Mouse (Mus musculus) embryonic facial prominence, embryonic 15.5 days (tissue): ENCODE measurements at regions not wholly inside any gene's neighbourhood (a gene's known extent, or its start where the extent isn't known, plus 50 kb on each side); places are given as distances from the start of the nearest gene placed in this dataset.

ENCODE experiments used
- ATAC-seq: fragments of 200-750 bp; cut with Nextera tagmentation; 2 replicates; pipeline ENCODE4 v1.8.0; 2017; ENCODE audit warnings: low read depth, moderate TSS enrichment; ENCODE audit not compliant: insufficient number of reproducible peaks, low FRiP score, low TSS enrichment
- H3K27ac ChIP-seq: fragments of 300-500 bp; sonication (generic); replicated peaks from 2 replicates; pipeline ENCODE4 v1.5.1; 2015; ENCODE audit warnings: mild to moderate bottlenecking, inconsistent platforms
- H3K27me3 ChIP-seq: fragments of 300-500 bp; sonication (generic); 2 replicates; pipeline ENCODE4 v1.6.1; 2015; ENCODE audit warnings: inconsistent platforms
- H3K36me3 ChIP-seq: fragments of 300-500 bp; sonication (generic); 2 replicates; pipeline ENCODE4 v1.6.1; 2015; ENCODE audit warnings: mild to moderate bottlenecking, inconsistent platforms
- H3K4me1 ChIP-seq: fragments of 300-500 bp; sonication (generic); 2 replicates; pipeline ENCODE4 v1.6.1; 2015; ENCODE audit warnings: inconsistent platforms
- H3K4me2 ChIP-seq: fragments of 300-500 bp; sonication (generic); replicated peaks from 2 replicates; pipeline ENCODE4 v1.6.1; 2015; ENCODE audit warnings: mild to moderate bottlenecking, inconsistent platforms
- H3K4me3 ChIP-seq: fragments of 300-500 bp; sonication (generic); replicated peaks from 2 replicates; pipeline ENCODE4 v1.5.1; 2015; ENCODE audit warnings: mild to moderate bottlenecking, inconsistent platforms
- H3K9ac ChIP-seq: fragments of 300-500 bp; sonication (generic); 2 replicates; pipeline ENCODE4 v1.6.1; 2015; ENCODE audit warnings: inconsistent platforms
- H3K9me3 ChIP-seq: fragments of 300-500 bp; sonication (generic); replicated peaks from 2 replicates; pipeline ENCODE4 v1.6.1; 2016; ENCODE audit warnings: inconsistent platforms
- WGBS: fragments of 180-500 bp; shearing (Covaris S2); methylation state at CpG from one replicate; pipeline ENCODE4 v1.1.7; 2015; 5-methylcytosine and 5-hydroxymethylcytosine counted together

- no peak overlapping the region for H3K9ac ChIP-seq
- H3K27me3 ChIP-seq = no peaks in the 10 kb centered on the region
- H3K4me2 ChIP-seq = no peak overlapping the region
- no peak for ATAC-seq
- H3K4me3 ChIP-seq = no peak overlapping the region
- no peak overlapping the region for H3K27ac ChIP-seq
- H3K9me3 ChIP-seq = no peaks in the 10 kb centered on the region
- no peaks in the 10 kb centered on the region for H3K4me1 ChIP-seq
- H3K36me3 ChIP-seq = no peaks in the 10 kb centered on the region
Observed at GRCm38 (mm10) chr13:101026043-101026442, 192.8 kb upstream of the Slc30a5 start.

- H3K36me3 ChIP-seq = no peaks in the 10 kb centered on the region
- H3K4me3 ChIP-seq = no peak overlapping the region
- H3K9me3 ChIP-seq = no peaks in the 10 kb centered on the region
- H3K9ac ChIP-seq = no peak overlapping the region
- H3K4me2 ChIP-seq = no peak overlapping the region
- no peak overlapping the region for H3K27ac ChIP-seq
- no peak for ATAC-seq
- H3K27me3 ChIP-seq = no peaks in the 10 kb centered on the region
- WGBS = 82% methylated on average over 2 of the region's 2 CpGs
- H3K4me1 ChIP-seq = no peaks in the 10 kb centered on the region
Observed at GRCm38 (mm10) chr13:101025488-101025887, 192.3 kb upstream of the Slc30a5 start.

GRCm38 (mm10) chr13:101024971-101025370 is 191.7 kb upstream of the Slc30a5 start:
- Histone ChIP-seq H3K4me3 (no peak overlapping the region), H3K27me3 (no peaks in the 10 kb centered on the region), H3K4me1 (no peaks in the 10 kb centered on the region), H3K27ac (no peak overlapping the region), H3K9ac (no peak overlapping the region), H3K4me2 (no peak overlapping the region), H3K36me3 (no peaks in the 10 kb centered on the region), H3K9me3 (no peaks in the 10 kb centered on the region)
- ATAC-seq = no peak
- 91% methylated on average over 2 of the region's 2 CpGs for WGBS

GRCm38 (mm10) chr13:101019272-101019676 is 186.0 kb upstream of the Slc30a5 start:
- WGBS = 62% methylated on average over 7 of the region's 7 CpGs

GRCm38 (mm10) chr13:101017041-101017440 is 183.8 kb upstream of the Slc30a5 start:
- no peak for ATAC-seq
- no peaks in the 10 kb centered on the region for H3K36me3 ChIP-seq
- H3K9ac ChIP-seq = no peak overlapping the region
- H3K4me2 ChIP-seq = no peak overlapping the region
- H3K4me1 ChIP-seq = no peaks in the 10 kb centered on the region
- no peak overlapping the region for H3K4me3 ChIP-seq
- WGBS = 71% methylated on average over 6 of the region's 6 CpGs
- no peak overlapping the region for H3K27ac ChIP-seq
- no peaks in the 10 kb centered on the region for H3K27me3 ChIP-seq
- no peaks in the 10 kb centered on the region for H3K9me3 ChIP-seq

More at GRCm38 (mm10) chr13:101019272-101019676, 186.0 kb upstream of the Slc30a5 start:
- H3K36me3 ChIP-seq = no peaks in the 10 kb centered on the region
- no peak for ATAC-seq
- H3K27ac ChIP-seq = no peak overlapping the region
- H3K4me1 ChIP-seq = no peaks in the 10 kb centered on the region
- no peak overlapping the region for H3K4me3 ChIP-seq
- no peaks in the 10 kb centered on the region for H3K9me3 ChIP-seq
- no peak overlapping the region for H3K9ac ChIP-seq
- H3K4me2 ChIP-seq = no peak overlapping the region
- H3K27me3 ChIP-seq = no peaks in the 10 kb centered on the region

GRCm38 (mm10) chr13:101016181-101016580 is 183.0 kb upstream of the Slc30a5 start:
- Histone ChIP-seq H3K4me1 (no peaks in the 10 kb centered on the region), H3K36me3 (no peaks in the 10 kb centered on the region), H3K4me2 (no peak overlapping the region), H3K27ac (no peak overlapping the region; the same call in 1 of the 2 replicates), H3K27me3 (no peaks in the 10 kb centered on the region), H3K9me3 (no peaks in the 10 kb centered on the region), H3K4me3 (no peak overlapping the region), H3K9ac (no peak overlapping the region)
- WGBS = 48% methylated on average over 1 of the region's 1 CpGs
- no peak for ATAC-seq

- H3K9ac ChIP-seq = no peak overlapping the region
- no peaks in the 10 kb centered on the region for H3K36me3 ChIP-seq
- H3K27me3 ChIP-seq = no peaks in the 10 kb centered on the region
- H3K27ac ChIP-seq = no peak overlapping the region
- ATAC-seq = no peak
- H3K4me1 ChIP-seq = no peaks in the 10 kb centered on the region
- H3K4me2 ChIP-seq = no peak overlapping the region
- no peak overlapping the region for H3K4me3 ChIP-seq
- no peaks in the 10 kb centered on the region for H3K9me3 ChIP-seq
- 37% methylated on average over 3 of the region's 3 CpGs for WGBS
Observed at GRCm38 (mm10) chr13:101015435-101015834, 182.2 kb upstream of the Slc30a5 start.

- H3K36me3 ChIP-seq = no peaks in the 10 kb centered on the region
- no peaks in the 10 kb centered on the region for H3K4me1 ChIP-seq
- no peak overlapping the region for H3K4me2 ChIP-seq
- H3K27ac ChIP-seq = no peak overlapping the region
- no peaks in the 10 kb centered on the region for H3K9me3 ChIP-seq
- WGBS = 88% methylated on average over 2 of the region's 2 CpGs
- no peaks in the 10 kb centered on the region for H3K27me3 ChIP-seq
- no peak overlapping the region for H3K9ac ChIP-seq
- no peak for ATAC-seq
- H3K4me3 ChIP-seq = no peak overlapping the region
Observed at GRCm38 (mm10) chr13:101013604-101014003, 180.4 kb upstream of the Slc30a5 start.

- no peak overlapping the region for H3K4me2 ChIP-seq
- H3K9ac ChIP-seq = no peak overlapping the region
- 87% methylated on average over 2 of the region's 2 CpGs for WGBS
- no peaks in the 10 kb centered on the region for H3K36me3 ChIP-seq
- H3K4me3 ChIP-seq = no peak overlapping the region
- no peak overlapping the region for H3K27ac ChIP-seq
- no peaks in the 10 kb centered on the region for H3K4me1 ChIP-seq
- no peak for ATAC-seq
- no peaks in the 10 kb centered on the region for H3K9me3 ChIP-seq
- no peaks in the 10 kb centered on the region for H3K27me3 ChIP-seq
Observed at GRCm38 (mm10) chr13:100990646-100991045, 157.4 kb upstream of the Slc30a5 start.

GRCm38 (mm10) chr13:100988671-100989531 is 155.7 kb upstream of the Slc30a5 start:
- Histone ChIP-seq H3K9ac (no peak overlapping the region), H3K9me3 (no peaks in the 10 kb centered on the region), H3K27me3 (no peaks in the 10 kb centered on the region), H3K4me3 (no peak overlapping the region), H3K36me3 (no peaks in the 10 kb centered on the region), H3K27ac (no peak overlapping the region), H3K4me2 (no peak overlapping the region), H3K4me1 (no peaks in the 10 kb centered on the region)
- ATAC-seq = peak; percentile 19; the same call in 1 of the 2 replicates
- WGBS = 47% methylated on average over 13 of the region's 13 CpGs

- 83% methylated on average over 5 of the region's 5 CpGs for WGBS
- Histone ChIP-seq H3K27me3 (no peaks in the 10 kb centered on the region), H3K9ac (no peak overlapping the region), H3K4me1 (no peaks in the 10 kb centered on the region), H3K9me3 (no peaks in the 10 kb centered on the region), H3K4me3 (no peak overlapping the region), H3K4me2 (no peak overlapping the region), H3K36me3 (no peaks in the 10 kb centered on the region), H3K27ac (no peak overlapping the region)
- ATAC-seq = no peak
Observed at GRCm38 (mm10) chr13:100988116-100988515, 154.9 kb upstream of the Slc30a5 start.

- Histone ChIP-seq H3K27me3 (no peaks in the 10 kb centered on the region), H3K9me3 (no peaks in the 10 kb centered on the region), H3K9ac (no peak overlapping the region), H3K4me3 (no peak overlapping the region), H3K4me1 (no peaks in the 10 kb centered on the region), H3K4me2 (no peak overlapping the region), H3K27ac (no peak overlapping the region), H3K36me3 (no peaks in the 10 kb centered on the region)
- WGBS = 72% methylated on average over 3 of the region's 3 CpGs
- no peak for ATAC-seq
Observed at GRCm38 (mm10) chr13:100975741-100976140, 142.5 kb upstream of the Slc30a5 start.
